Mouse (Mus musculus) hindbrain, embryonic 14.5 days (tissue): ENCODE measurements around the gene Cdk15. TPM values are rescaled to one million over a fixed set of nuclear protein-coding genes. Genes with fewer than 3 reads are reported as not detected.
A peak's percentile ranks its signal among the peaks of the same experiment; 100 is the strongest.

ENCODE experiments used
- ATAC-seq: fragments of 200-750 bp; cut with Nextera tagmentation; 2 replicates; pipeline ENCODE4 v1.8.0; 2017; ENCODE audit warnings: moderate number of reproducible peaks, mild to moderate bottlenecking, moderate TSS enrichment, moderate library complexity; ENCODE audit not compliant: low FRiP score
- DNase-seq: peaks from one replicate; pipeline ENCODE4 v3.0.0-alpha.2; 2015; ENCODE audit warnings: low spot score
- H3K27ac ChIP-seq: fragments of 300-500 bp; sonication (generic); 2 replicates; pipeline ENCODE4 v1.5.1; 2014; ENCODE audit warnings: mild to moderate bottlenecking, moderate library complexity
- H3K27me3 ChIP-seq: fragments of 300-500 bp; sonication (generic); 2 replicates; pipeline ENCODE4 v1.6.1; 2014; ENCODE audit warnings: mild to moderate bottlenecking, low read length, mixed read lengths; ENCODE audit not compliant: control insufficient read depth, insufficient read depth
- H3K36me3 ChIP-seq: fragments of 300-500 bp; sonication (generic); replicated peaks from 2 replicates; pipeline ENCODE4 v1.6.1; 2014; ENCODE audit not compliant: control insufficient read depth, insufficient read depth
- H3K4me1 ChIP-seq: fragments of 300-500 bp; sonication (generic); replicated peaks from 2 replicates; pipeline ENCODE4 v1.6.1; 2014; ENCODE audit warnings: antibody characterized with exemption, low read length, mixed read lengths; ENCODE audit not compliant: control insufficient read depth, insufficient read depth
- H3K4me2 ChIP-seq: fragments of 300-500 bp; sonication (generic); replicated peaks from 2 replicates; pipeline ENCODE4 v1.6.1; 2014; ENCODE audit warnings: mild to moderate bottlenecking, moderate library complexity
- H3K4me3 ChIP-seq: fragments of 300-500 bp; sonication (generic); replicated peaks from 2 replicates; pipeline ENCODE4 v1.5.1; 2014; ENCODE audit warnings: mild to moderate bottlenecking, low read length
- H3K9ac ChIP-seq: fragments of 300-500 bp; sonication (generic); 2 replicates; pipeline ENCODE4 v1.6.1; 2014
- H3K9me3 ChIP-seq: fragments of 300-500 bp; sonication (generic); 2 replicates; pipeline ENCODE4 v1.6.1; 2016; ENCODE audit warnings: low read length; ENCODE audit not compliant: control insufficient read depth
- WGBS: fragments of 180-500 bp; shearing (Covaris S2); extraction: QIAGEN DNeasy Blood & Tissue Kit; methylation state at CpG from one replicate; pipeline ENCODE4 v1.1.7; 2014; 5-methylcytosine and 5-hydroxymethylcytosine counted together
- polyA plus RNA-seq: library from polyadenylated mRNA; unstranded; fragments of >200 nt; fragmentation: Nextera tagmentation; extraction: Ambion mirVana; gene quantifications from 2 replicates; pipeline ENCODE4 v1.2.1, GENCODE M21; 2014

Cdk15 gene
- polyA plus RNA-seq, result 0.82 and 0.88 TPM in 2 replicates

- H3K27me3 ChIP-seq, result no peaks in the 10 kb centered on the region; the same call in 1 of the 2 replicates
- peaks cover 14% of the 10 kb centered on the region for H3K4me1 ChIP-seq
- no peak within 1 kb of the TSS for H3K27ac ChIP-seq
- no peaks in the 10 kb centered on the region for H3K36me3 ChIP-seq
- no peak within 1 kb of the TSS for H3K9ac ChIP-seq
- no peaks in the 10 kb centered on the region for H3K9me3 ChIP-seq
- no peak within 1 kb of the TSS for H3K4me3 ChIP-seq
- DNase-seq (no peak), ATAC-seq (peak; percentile 49; the same call in 1 of the 2 replicates)
- H3K4me2 ChIP-seq, result no peak within 1 kb of the TSS; the same call in 1 of the 2 replicates
- 15% methylated on average over 13 of the region's 13 CpGs for WGBS
Measured at GRCm38 (mm10) chr1:59256751-59257231, at the start of gene Cdk15. Gene Cdk15, plus strand, starts transcription at chr1:59256906.

GRCm38 (mm10) chr1:59208331-59208730 lies 48.4 kb upstream of the Cdk15 start:
- 90% methylated on average over 1 of the region's 1 CpGs for WGBS
- ATAC-seq, result no peak
- peaks cover 46% of the 10 kb centered on the region for H3K36me3 ChIP-seq

DNA sequence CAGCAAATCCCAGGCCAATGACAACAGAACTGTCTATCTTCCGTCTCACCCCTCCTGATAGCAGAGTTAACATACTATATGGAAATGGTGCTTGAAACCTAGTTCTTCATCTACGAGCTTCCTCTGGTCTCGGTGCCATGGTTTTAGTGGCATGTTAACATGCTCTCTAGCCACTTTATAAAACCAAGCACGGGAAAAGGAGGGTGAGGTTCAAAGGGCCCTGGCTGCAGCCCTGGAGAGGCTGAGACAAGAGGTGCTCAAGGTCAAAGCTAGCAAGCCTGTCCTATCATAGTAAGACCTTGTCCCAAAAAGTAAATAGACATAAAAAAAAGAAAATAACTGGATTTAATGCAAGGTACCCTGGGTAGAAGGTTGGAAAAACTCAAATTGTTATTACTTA lies 45.1 kb upstream of the Cdk15 start:
- no peak overlapping the region for H3K4me3 ChIP-seq
- ATAC-seq (no peak), DNase-seq (no peak)
- WGBS, result 91% methylated on average over 4 of the region's 4 CpGs
- no peaks in the 10 kb centered on the region for H3K9me3 ChIP-seq
- H3K27ac ChIP-seq, result no peak overlapping the region
- H3K27me3 ChIP-seq, result no peaks in the 10 kb centered on the region
- H3K9ac ChIP-seq, result no peak overlapping the region
- H3K4me2 ChIP-seq, result no peak overlapping the region
- peaks cover 62% of the 10 kb centered on the region for H3K36me3 ChIP-seq
- no peaks in the 10 kb centered on the region for H3K4me1 ChIP-seq

More at GRCm38 (mm10) chr1:59208331-59208730, 48.4 kb upstream of the Cdk15 start:
- Histone ChIP-seq H3K4me2 (no peak overlapping the region), H3K9ac (no peak overlapping the region), H3K9me3 (no peaks in the 10 kb centered on the region), H3K4me1 (no peaks in the 10 kb centered on the region), H3K27ac (no peak overlapping the region), H3K4me3 (no peak overlapping the region), H3K27me3 (no peaks in the 10 kb centered on the region)
- DNase-seq, result no peak

- Histone ChIP-seq H3K36me3 (peaks cover 59% of the 10 kb centered on the region), H3K4me1 (no peaks in the 10 kb centered on the region), H3K27me3 (no peaks in the 10 kb centered on the region), H3K4me3 (no peak overlapping the region), H3K27ac (no peak overlapping the region), H3K4me2 (no peak overlapping the region), H3K9me3 (no peaks in the 10 kb centered on the region), H3K9ac (no peak overlapping the region)
- WGBS, result 71% methylated on average over 5 of the region's 5 CpGs
- no peak for DNase-seq
- no peak for ATAC-seq
Measured at GRCm38 (mm10) chr1:59212076-59212779, 44.5 kb upstream of the Cdk15 start.

DNA sequence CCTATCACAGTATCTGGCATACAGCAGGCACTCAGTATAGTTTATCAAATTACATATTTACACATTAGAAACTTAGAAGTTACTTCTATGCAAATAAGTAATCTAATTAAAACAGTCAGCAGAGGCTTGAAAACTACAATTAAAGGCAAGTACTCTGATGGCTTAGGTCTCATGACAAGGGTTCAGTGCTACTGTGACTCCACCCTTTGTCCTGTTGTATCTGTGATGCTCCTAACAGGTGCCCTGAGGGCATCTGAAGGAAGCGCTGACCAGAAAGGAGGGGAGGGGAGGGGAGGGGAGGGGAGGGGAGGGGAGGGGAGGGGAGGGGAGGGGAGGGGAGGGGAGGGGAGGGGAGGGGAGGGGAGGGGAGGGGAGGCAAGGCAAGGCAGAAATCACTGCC lies 43.8 kb upstream of the Cdk15 start:
- DNase-seq (no peak), ATAC-seq (no peak)
- Histone ChIP-seq H3K4me1 (no peaks in the 10 kb centered on the region), H3K9me3 (no peaks in the 10 kb centered on the region), H3K4me2 (no peak overlapping the region), H3K27ac (no peak overlapping the region), H3K9ac (no peak overlapping the region), H3K27me3 (no peaks in the 10 kb centered on the region), H3K36me3 (peaks cover 60% of the 10 kb centered on the region), H3K4me3 (no peak overlapping the region)
- WGBS, result 50% methylated on average over 1 of the region's 1 CpGs

GRCm38 (mm10) chr1:59215446-59215845 lies 41.3 kb upstream of the Cdk15 start:
- H3K4me2 ChIP-seq, result no peak overlapping the region
- no peaks in the 10 kb centered on the region for H3K27me3 ChIP-seq
- WGBS, result 91% methylated on average over 11 of the region's 11 CpGs
- H3K4me3 ChIP-seq, result no peak overlapping the region
- ATAC-seq (no peak), DNase-seq (no peak)
- no peaks in the 10 kb centered on the region for H3K4me1 ChIP-seq
- peaks cover 42% of the 10 kb centered on the region for H3K36me3 ChIP-seq
- H3K27ac ChIP-seq, result no peak overlapping the region
- no peaks in the 10 kb centered on the region for H3K9me3 ChIP-seq
- H3K9ac ChIP-seq, result no peak overlapping the region

- ATAC-seq, result no peak
- Histone ChIP-seq H3K36me3 (peaks cover 20% of the 10 kb centered on the region), H3K4me1 (no peaks in the 10 kb centered on the region), H3K9ac (no peak overlapping the region), H3K27ac (no peak overlapping the region), H3K4me2 (no peak overlapping the region), H3K27me3 (no peaks in the 10 kb centered on the region), H3K4me3 (no peak overlapping the region), H3K9me3 (no peaks in the 10 kb centered on the region)
- DNase-seq, result no peak
- 47% methylated on average over 3 of the region's 3 CpGs for WGBS
Measured at GRCm38 (mm10) chr1:59220371-59220770, 36.3 kb upstream of the Cdk15 start.

- Histone ChIP-seq H3K4me2 (no peak overlapping the region), H3K36me3 (peaks cover 12% of the 10 kb centered on the region), H3K27ac (no peak overlapping the region), H3K27me3 (no peaks in the 10 kb centered on the region), H3K9me3 (no peaks in the 10 kb centered on the region), H3K4me3 (no peak overlapping the region), H3K9ac (no peak overlapping the region), H3K4me1 (no peaks in the 10 kb centered on the region)
- ATAC-seq (no peak), DNase-seq (no peak)
- WGBS, result 91% methylated on average over 2 of the region's 2 CpGs
Measured at GRCm38 (mm10) chr1:59221591-59221990, 35.1 kb upstream of the Cdk15 start.

DNA sequence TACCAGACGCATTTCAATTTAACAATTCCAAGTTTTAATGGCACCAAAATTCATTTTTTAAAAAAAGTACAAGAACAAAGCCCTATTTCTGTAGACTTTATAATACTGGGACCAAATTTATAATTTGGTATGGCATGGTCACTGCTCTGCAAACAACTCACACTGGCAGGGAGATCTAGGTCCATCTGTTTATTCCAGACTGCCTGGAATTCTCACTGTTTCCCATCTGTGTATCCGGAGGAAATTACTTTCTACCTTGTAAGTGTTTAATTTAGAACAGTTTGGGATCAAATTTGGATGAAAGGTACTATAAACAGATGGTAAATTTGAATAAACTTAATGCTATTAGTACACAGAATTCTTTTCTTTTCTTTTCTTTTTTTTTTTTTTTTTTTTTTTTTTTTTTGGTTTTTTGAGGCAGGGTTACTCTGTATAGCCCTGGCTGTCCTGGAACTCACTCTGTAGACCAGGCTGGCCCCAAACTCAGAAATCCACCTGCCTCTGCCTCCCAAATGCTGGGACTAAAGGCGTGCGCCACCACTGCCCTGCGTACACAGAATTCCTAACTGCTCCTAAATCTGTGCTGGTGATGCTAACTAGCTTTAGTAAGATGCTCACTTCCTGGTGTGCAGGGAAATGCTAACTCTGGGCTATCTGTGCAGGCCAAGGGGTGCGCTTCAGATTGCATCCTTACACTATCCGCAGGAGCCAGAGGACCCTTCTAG lies 34.4 kb upstream of the Cdk15 start:
- no peak overlapping the region for H3K9ac ChIP-seq
- H3K4me2 ChIP-seq, result no peak overlapping the region
- DNase-seq (no peak), ATAC-seq (no peak)
- peaks cover 8% of the 10 kb centered on the region; the same call in 1 of the 2 replicates for H3K36me3 ChIP-seq
- no peak overlapping the region for H3K27ac ChIP-seq
- WGBS, result 93% methylated on average over 7 of the region's 7 CpGs
- no peak overlapping the region for H3K4me3 ChIP-seq
- H3K4me1 ChIP-seq, result no peaks in the 10 kb centered on the region
- H3K9me3 ChIP-seq, result no peaks in the 10 kb centered on the region
- no peaks in the 10 kb centered on the region for H3K27me3 ChIP-seq
